Mouse (Mus musculus) adrenal gland, postnatal 25 days (tissue): ENCODE data around the gene Csrnp3. TPM values are rescaled to one million over a fixed set of nuclear protein-coding genes. Genes with fewer than 3 reads are reported as not detected.
"Not testable (repeated sequence)": the region's sequence is repeated elsewhere in the genome, so short reads cannot be mapped to it uniquely, and the experiment has no call there.

Source experiments
- DNase-seq: peaks from one replicate; pipeline ENCODE4 v3.0.0; 2021; ENCODE audit warnings: mixed read lengths
- long read RNA-seq: library from polyadenylated mRNA; stranded (forward); transcript quantifications from one replicate; pipeline ENCODE4 v2.0.0, GENCODE M21; 2021
- total RNA-seq: library from RNA; stranded (reverse); gene quantifications from 2 replicates; pipeline ENCODE4 v1.2.3, GENCODE M21; 2021

Gene Csrnp3
- total RNA-seq: 0.76 and 0.91 TPM in 2 replicates
- long read RNA-seq, partial matches to known transcripts: 0 of 2 reads
- long read RNA-seq, other reads (novel, unspliced or antisense): 1 of 2 reads

- peak; percentile 52 for DNase-seq
These were observed at the start of gene Csrnp3 for GRCm38 (mm10) chr2:65845551-65845950. Gene Csrnp3 (plus strand): TSS chr2:65845767.

DNA sequence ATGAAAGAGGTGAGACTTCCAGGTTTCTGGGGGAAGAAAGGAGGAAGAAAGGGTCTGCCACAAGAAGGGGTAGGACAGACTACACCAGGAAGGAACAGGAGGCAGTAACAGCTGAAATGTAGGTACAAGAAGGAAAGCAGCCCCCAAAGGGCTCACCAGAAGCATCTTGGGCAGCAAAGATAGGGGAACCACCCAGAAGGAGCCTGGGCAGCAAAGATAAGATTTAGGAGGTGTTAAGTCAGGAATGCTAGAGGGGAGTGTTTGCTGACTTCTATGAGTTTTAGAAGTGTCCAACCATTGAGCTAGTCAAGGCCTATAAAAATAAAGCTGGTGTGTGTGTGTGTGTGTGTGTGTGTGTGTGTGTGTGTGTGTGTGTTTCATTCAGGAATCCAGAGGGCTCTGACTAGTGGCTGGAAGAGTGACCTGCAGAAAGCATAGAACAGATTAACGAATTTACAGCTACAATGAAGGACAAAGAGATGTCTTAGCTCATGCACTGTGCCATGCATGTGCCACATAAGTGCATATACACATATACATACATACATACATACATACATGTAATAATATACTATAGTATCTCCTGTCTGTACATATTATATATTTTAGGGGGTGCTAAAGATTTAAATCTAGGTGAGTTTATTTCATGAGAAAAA, 44.4 kb upstream of the Csrnp3 start:
- DNase-seq: no peak

DNA sequence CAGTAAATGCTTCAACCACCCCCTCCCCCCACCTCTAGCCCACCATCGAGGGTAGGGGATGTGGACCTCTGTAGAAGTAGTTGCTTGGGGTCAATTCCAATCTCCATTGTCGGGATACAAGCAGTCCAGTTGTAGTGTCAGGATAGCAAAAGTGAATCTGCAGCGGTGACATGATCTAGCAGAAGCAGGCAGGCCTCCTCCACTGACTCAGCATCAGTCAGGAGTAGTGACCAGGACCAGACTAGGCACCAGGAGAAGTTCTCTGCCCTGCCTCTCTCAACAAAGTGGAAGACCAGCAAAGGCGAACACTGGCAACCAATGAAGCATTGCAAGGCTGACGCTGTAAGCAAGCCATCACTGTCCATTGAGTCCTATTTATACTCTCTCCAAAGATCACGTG, 39.0 kb upstream of the Csrnp3 start:
- DNase-seq: no peak

DNA sequence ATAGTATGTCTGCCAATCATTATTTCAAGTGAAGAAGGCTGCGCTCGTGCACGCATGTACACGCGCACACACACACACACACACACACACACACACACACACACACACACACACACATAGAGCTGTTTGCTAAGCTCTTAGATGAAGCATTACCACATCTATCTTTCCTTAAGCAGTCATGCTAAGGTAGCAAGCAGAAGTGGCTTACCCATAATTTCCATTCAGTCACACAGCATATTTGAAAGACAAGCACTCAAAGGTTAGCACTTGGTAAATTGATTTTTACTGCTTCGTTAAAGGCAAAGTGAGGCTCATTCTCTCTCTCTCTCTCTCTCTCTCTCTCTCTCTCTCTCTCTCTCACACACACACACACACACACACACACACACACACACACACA, 34.4 kb upstream of the Csrnp3 start:
- DNase-seq: not testable (repeated sequence)

- no peak for DNase-seq
These were observed 27.3 kb upstream of the Csrnp3 start for GRCm38 (mm10) chr2:65818080-65818796.

- no peak for DNase-seq
These were observed 25.3 kb upstream of the Csrnp3 start for GRCm38 (mm10) chr2:65820114-65820769.

DNA sequence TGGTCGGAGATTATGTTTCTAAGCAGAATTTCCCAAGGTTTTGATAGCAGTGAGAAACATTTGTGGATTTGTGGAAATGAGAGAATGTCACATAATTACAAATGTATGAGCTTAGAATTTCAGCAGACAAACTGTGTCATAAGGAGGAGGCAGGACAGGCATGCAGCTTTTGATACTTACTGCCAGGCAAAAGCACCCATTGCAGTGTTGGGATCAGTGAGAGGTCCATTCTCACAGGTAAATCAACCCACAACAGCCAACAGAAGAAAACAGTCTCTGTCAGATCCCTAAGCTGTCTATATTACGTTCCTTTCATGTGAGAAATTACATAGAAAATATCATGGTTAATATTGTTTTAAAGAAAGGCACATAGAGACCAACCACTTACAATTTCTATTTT, 19.3 kb upstream of the Csrnp3 start:
- no peak for DNase-seq

GRCm38 (mm10) chr2:65826801-65827200, 18.8 kb upstream of the Csrnp3 start:
- no peak for DNase-seq

- DNase-seq: no peak
These were observed 16.9 kb upstream of the Csrnp3 start for GRCm38 (mm10) chr2:65828699-65829098.

DNA sequence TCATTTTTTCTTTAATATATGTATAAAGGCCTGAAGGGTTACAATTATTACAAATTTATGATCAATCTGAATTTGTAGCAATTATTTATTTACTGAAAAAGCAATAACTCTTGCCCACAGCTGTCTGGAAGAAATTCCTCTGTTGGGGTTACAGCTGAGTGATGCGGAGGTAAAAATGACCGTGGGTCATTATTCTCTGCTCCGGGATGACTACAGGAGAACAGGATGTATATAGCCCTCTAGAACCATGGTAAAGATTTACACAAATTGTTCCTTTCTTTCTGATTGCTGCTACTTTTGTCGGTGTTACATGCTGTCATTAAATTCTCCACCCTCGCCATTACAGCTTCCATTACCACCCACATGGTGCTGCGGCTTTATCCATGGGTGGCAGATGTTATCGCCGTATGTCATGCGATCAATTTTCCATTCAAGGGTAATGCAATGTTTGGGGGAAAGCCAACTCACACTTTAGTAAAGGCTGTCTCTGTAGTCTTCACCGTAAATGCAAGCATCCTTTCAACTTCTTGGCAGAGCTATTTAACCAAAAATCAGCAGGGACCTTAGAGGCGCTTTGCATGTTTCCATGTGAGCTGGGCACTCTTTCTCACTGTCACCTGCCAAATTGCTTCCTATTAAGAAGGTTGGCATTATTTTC, 12.7 kb upstream of the Csrnp3 start:
- no peak for DNase-seq

DNA sequence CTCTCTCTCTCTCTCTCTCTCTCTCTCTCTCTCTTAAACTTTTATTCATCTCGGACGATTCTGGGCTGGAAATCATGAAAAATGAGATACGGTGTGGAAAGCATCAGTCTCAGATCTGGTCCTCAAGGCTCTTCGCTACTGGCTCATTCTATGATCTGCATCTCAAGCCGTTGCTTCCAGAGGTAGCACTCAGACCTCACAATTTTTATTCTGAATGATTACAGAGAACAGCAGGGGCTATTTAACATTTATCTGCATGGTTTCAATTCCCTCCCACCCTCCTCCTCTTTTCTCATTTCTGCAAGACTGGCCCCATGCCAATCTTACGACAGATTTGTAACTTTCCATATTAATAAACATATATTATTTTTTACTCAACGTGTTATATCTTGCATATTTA, 12.1 kb upstream of the Csrnp3 start:
- no peak for DNase-seq

DNA sequence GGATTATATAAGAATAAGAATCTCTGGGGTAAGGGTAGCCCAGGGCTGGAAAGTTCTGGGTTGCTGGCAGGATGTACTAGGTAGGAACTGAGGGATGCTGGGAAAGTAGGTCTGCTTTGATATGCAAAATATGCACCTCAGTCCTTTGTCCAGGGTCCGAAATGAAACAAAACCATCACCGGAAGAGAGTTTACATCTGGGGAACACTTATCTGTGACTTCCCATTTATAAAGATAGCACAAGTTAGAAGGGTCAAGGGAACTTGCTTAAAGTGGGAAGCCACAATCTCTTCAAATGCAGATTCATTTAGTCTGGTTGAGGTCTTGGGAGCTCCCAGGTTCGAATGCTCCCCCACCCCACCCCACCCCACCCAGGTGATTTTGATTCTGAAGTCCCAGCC, 4.0 kb upstream of the Csrnp3 start:
- DNase-seq: no peak

DNA sequence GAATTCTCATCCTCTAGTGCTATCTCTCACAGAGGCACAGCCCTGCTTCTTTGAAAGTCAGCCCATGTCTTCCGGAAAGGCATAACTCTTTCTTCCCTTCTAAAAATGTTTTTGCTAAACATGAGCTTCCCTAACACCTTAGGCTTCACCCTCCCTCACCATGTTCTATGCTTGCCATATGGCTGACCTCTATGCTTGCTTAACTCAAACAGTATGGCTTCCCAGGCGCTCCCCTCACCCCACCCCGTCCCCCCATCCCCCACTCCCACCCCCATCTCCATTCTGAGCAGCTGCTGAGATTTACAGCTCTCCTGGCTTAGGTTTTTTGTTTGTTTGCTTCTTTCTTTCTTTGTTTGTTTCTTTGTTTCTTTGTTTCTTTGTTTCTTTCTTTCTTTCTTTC, 3.2 kb upstream of the Csrnp3 start:
- no peak for DNase-seq

DNA sequence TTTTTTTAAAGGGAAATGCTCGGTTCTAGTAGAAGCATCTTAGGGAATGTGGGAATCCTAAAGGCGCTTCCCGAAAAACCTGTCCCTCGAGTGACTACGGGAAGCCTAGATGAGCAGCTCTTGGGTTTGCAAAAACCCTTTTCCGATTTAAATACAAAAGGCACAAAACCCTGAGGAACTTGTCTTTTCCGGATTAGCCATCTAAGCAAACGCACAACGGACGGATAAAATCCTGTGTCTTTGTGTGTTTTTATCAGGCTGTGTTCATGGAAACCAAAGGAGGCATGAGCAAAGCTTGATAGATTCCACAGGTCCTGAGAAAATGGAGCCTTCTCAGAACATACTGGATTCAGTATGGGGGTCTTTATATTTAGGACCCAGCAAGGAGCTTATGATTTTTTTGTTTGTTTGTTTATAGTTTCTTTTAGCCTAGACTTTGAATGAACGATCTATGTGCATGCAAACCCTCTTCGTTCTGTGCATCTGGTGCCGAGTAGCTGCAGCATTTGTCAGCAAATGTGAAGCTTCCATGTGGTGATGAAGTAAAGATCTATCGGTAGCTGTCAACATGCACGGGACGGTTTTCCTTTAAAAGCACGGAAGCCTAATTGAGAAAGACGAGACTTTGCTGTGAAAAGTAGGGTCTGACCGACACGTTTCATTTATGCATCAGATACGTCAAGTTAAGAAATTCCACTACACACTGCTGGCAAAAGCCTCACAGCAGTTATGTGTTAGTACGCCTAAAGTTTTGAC, 611 bp downstream of the Csrnp3 start:
- no peak for DNase-seq

GRCm38 (mm10) chr2:65847463-65848110, 2.0 kb downstream of the Csrnp3 start:
- no peak for DNase-seq

DNA sequence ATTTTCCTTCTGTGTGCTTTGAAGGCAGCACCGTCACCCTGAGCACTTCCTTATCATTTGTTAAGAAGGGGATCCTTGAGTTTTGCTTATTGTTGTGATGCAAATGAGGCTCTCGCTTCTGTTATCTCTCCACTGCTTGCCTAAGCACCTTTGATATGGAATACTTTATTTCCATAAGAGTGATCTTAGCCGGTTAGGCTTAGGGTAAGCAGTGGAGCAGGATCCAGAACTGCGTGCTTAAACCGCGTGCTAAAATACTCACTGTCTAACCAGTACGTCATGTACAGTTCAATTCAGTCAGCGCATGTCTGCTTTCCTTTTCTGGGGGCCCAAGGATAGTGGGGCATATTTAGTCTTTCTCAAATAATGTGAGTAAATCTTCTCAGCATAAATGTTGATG, 3.1 kb downstream of the Csrnp3 start:
- DNase-seq: no peak

- not testable (repeated sequence) for DNase-seq
These were observed 4.7 kb downstream of the Csrnp3 start for GRCm38 (mm10) chr2:65850282-65850681.

DNA sequence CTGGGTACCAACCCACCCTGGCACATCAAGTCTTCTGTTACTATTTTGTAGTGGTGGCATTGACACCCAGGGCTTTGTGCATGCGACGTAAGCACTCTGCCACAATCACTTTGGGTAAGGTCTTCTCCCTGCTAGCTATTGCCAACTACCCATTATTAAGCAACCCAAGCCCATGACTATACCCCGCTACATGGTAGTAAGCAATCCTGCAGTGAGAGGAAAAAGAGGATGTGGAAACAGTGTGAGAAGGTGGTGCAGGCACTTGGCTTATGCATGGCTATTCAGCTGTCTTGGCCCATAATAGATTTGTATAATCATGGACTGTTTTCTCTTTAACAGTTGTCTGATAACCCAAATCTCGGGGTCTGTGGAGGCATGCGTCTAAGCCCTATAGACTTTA, 11.2 kb downstream of the Csrnp3 start:
- DNase-seq: no peak

DNA sequence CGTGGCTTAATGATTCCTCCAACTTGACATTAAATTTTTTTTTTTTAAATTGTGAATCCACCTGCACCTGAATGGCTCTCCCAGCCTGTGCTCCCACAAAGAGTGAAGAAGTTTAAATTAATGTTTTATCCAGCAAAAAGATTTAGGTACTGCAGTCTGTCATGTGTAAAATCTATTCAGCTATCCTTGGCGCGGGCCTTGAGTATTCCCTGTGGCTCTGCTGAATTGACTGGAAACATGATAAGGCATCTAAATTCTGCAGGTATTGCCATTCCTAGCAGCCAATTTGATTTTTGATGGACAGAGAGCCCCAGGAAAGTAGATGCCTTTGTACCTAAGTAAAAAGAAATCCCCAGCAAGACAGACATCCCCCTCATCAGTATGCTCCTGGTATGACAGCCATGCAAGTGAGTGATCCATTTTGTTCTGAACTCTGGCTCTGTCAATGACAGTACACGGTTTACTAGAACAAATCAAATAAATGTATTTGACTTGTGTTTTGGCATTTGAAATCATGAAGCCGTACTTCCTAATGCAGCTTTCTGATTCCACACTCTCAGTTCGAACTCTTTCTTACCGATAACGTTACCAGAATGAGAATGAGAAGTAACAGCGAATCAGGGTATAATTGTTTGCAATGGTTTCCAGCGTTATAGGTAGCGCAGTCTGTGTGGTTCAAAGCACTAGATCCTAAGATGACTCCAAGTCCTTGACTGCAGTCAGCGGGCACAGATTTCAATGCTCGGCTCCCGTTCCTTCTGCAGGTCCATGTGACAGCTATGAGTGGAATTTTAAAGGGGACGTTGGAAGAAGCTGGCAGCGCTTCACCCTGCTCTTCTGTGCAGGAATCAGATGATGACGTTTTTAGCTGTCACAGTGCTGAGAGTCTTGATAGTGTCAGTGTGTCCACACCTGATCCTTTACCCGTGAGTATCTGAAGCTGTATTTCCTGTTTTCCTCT, 14.5 kb downstream of the Csrnp3 start:
- DNase-seq: no peak

DNA sequence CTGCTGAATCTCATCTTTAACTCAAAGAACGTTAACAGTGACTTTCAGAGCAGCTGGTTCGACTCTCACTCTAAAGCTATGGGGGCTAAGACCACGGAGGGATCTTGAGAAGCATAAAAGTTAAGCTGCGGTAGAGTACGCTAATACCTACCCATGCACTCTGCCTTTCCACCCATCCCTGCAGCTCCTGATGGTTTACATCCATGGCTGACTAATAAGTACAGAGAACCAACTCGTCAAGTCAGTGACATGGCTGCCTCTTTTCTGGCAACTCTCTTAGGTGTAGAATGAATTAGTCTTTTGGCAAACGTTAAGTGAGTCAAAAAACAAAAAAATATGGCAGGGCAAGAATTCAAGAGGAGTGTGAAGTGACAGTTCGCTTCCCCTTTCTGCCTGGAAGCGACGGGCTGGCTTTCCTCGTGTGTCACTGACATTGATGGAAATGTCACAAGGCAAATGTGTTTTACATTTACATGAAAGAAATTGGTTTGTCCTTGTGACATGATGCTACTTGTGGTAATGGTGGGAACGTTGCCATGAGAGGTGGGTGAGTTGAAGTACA, 19.3 kb downstream of the Csrnp3 start:
- no peak for DNase-seq
